Mouse (Mus musculus): ENCODE data around the gene Ndp. TPM values are rescaled to one million over a fixed set of nuclear protein-coding genes. Genes with fewer than 3 reads are reported as not detected.
A peak's percentile ranks its signal among the peaks of the same experiment; 100 is the strongest.

Gene Ndp
- total RNA-seq (2014; fragmentation: Nextera tagmentation): not detected in 2 replicates
- not detected in 2 replicates for total RNA-seq (2017)

GRCm38 (mm10) chrX:16911241-16911873 lies at the start of gene Ndp:
TSS of gene Ndp (minus strand) at chrX:16911774.
- ATAC-seq (replicated peaks; ENCODE audit: low FRiP score, low TSS enrichment, poor library complexity, severe bottlenecking): no peak

GRCm38 (mm10) chrX:16954767-16955166 lies 43.2 kb upstream of the Ndp start:
- ATAC-seq (replicated peaks; ENCODE audit: low FRiP score, low TSS enrichment, poor library complexity, severe bottlenecking): no peak

GRCm38 (mm10) chrX:16918006-16918405 lies 6.4 kb upstream of the Ndp start:
- no peak for ATAC-seq (replicated peaks; ENCODE audit: low FRiP score, low TSS enrichment, poor library complexity, severe bottlenecking)

GRCm38 (mm10) chrX:16913118-16913517 lies 1.5 kb upstream of the Ndp start:
- ATAC-seq (replicated peaks; ENCODE audit: low FRiP score, low TSS enrichment, poor library complexity, severe bottlenecking): no peak

GRCm38 (mm10) chrX:16911911-16912310 lies 337 bp upstream of the Ndp start:
- ATAC-seq (replicated peaks; ENCODE audit: low FRiP score, low TSS enrichment, poor library complexity, severe bottlenecking): no peak

GRCm38 (mm10) chrX:16910211-16911095 lies 1.1 kb downstream of the Ndp start:
- no peak for ATAC-seq (replicated peaks; ENCODE audit: low FRiP score, low TSS enrichment, poor library complexity, severe bottlenecking)

GRCm38 (mm10) chrX:16908652-16909051 lies 2.9 kb downstream of the Ndp start:
- ATAC-seq (replicated peaks; ENCODE audit: low FRiP score, low TSS enrichment, poor library complexity, severe bottlenecking): no peak

GRCm38 (mm10) chrX:16907554-16907953 lies 4.0 kb downstream of the Ndp start:
- ATAC-seq (replicated peaks; ENCODE audit: low FRiP score, low TSS enrichment, poor library complexity, severe bottlenecking): no peak

- peak; percentile 83 for ATAC-seq (replicated peaks; ENCODE audit: low FRiP score, low TSS enrichment, poor library complexity, severe bottlenecking)
Observed at GRCm38 (mm10) chrX:16894377-16895175, 17.0 kb downstream of the Ndp start.

- no peak for ATAC-seq (replicated peaks; ENCODE audit: low FRiP score, low TSS enrichment, poor library complexity, severe bottlenecking)
Observed at GRCm38 (mm10) chrX:16867640-16868314, 43.8 kb downstream of the Ndp start.

GRCm38 (mm10) chrX:16860244-16860643 lies 51.3 kb downstream of the Ndp start:
- ATAC-seq (replicated peaks; ENCODE audit: low FRiP score, low TSS enrichment, poor library complexity, severe bottlenecking): no peak

- ATAC-seq (replicated peaks; ENCODE audit: low FRiP score, low TSS enrichment, poor library complexity, severe bottlenecking): no peak
Observed at GRCm38 (mm10) chrX:16846034-16846433, 65.5 kb downstream of the Ndp start.

GRCm38 (mm10) chrX:16841443-16841842 lies 70.1 kb downstream of the Ndp start:
- ATAC-seq (replicated peaks; ENCODE audit: low FRiP score, low TSS enrichment, poor library complexity, severe bottlenecking): no peak

- ATAC-seq (replicated peaks; ENCODE audit: low FRiP score, low TSS enrichment, poor library complexity, severe bottlenecking): no peak
Observed at GRCm38 (mm10) chrX:16837293-16837692, 74.3 kb downstream of the Ndp start.

- ATAC-seq (replicated peaks; ENCODE audit: low FRiP score, low TSS enrichment, poor library complexity, severe bottlenecking): no peak
Observed at GRCm38 (mm10) chrX:16836488-16837082, 75.0 kb downstream of the Ndp start.
